Mouse (Mus musculus) neural tube, embryonic 10.5 days (tissue): ENCODE measurements around the gene Mustn1.

Experiments used
- DNase-seq: peaks from one replicate; pipeline ENCODE4 v3.0.0-alpha.2; 2017; ENCODE audit warnings: low spot score; ENCODE audit errors: extremely low spot score

The Mustn1 gene

GRCm38 (mm10) chr14:30878958-30879571 is at the start of gene Mustn1:
TSS of gene Mustn1 (plus strand) at chr14:30879200.
- DNase-seq: no peak

GRCm38 (mm10) chr14:30837416-30837996 is 41.5 kb upstream of the Mustn1 start:
- no peak for DNase-seq

- DNase-seq: no peak
Observed at GRCm38 (mm10) chr14:30843701-30844100, 35.3 kb upstream of the Mustn1 start.

- no peak for DNase-seq
Observed at GRCm38 (mm10) chr14:30850504-30850903, 28.5 kb upstream of the Mustn1 start.

- DNase-seq: no peak
Observed at GRCm38 (mm10) chr14:30852325-30852724, 26.7 kb upstream of the Mustn1 start.

GRCm38 (mm10) chr14:30855316-30855715 is 23.7 kb upstream of the Mustn1 start:
- DNase-seq: no peak

GRCm38 (mm10) chr14:30856885-30857507 is 22.0 kb upstream of the Mustn1 start:
- no peak for DNase-seq

- DNase-seq: no peak
Observed at GRCm38 (mm10) chr14:30857990-30858389, 21.0 kb upstream of the Mustn1 start.

GRCm38 (mm10) chr14:30861421-30862125 is 17.4 kb upstream of the Mustn1 start:
- no peak for DNase-seq

- no peak for DNase-seq
Observed at GRCm38 (mm10) chr14:30862368-30862767, 16.6 kb upstream of the Mustn1 start.

- no peak for DNase-seq
Observed at GRCm38 (mm10) chr14:30865311-30865710, 13.7 kb upstream of the Mustn1 start.

- DNase-seq: peak; percentile 62
Observed at GRCm38 (mm10) chr14:30867042-30867441, 12.0 kb upstream of the Mustn1 start.

- no peak for DNase-seq
Observed at GRCm38 (mm10) chr14:30868826-30869225, 10.2 kb upstream of the Mustn1 start.

GRCm38 (mm10) chr14:30869391-30869801 is 9.6 kb upstream of the Mustn1 start:
- DNase-seq: no peak

GRCm38 (mm10) chr14:30870206-30871147 is 8.5 kb upstream of the Mustn1 start:
- DNase-seq: no peak

- no peak for DNase-seq
Observed at GRCm38 (mm10) chr14:30874095-30874700, 4.8 kb upstream of the Mustn1 start.

- DNase-seq: no peak
Observed at GRCm38 (mm10) chr14:30875130-30875865, 3.7 kb upstream of the Mustn1 start.

- no peak for DNase-seq
Observed at GRCm38 (mm10) chr14:30875955-30876354, 3.0 kb upstream of the Mustn1 start.

- no peak for DNase-seq
Observed at GRCm38 (mm10) chr14:30876451-30876850, 2.5 kb upstream of the Mustn1 start.

- DNase-seq: no peak
Observed at GRCm38 (mm10) chr14:30877827-30878226, 1.2 kb upstream of the Mustn1 start.
